Mouse (Mus musculus) neural tube, embryonic 14.5 days (tissue): Measurements from ENCODE around the gene Zfp655. TPM values are rescaled to one million over a fixed set of nuclear protein-coding genes. Genes with fewer than 3 reads are reported as not detected.
"Not testable (repeated sequence)": the region's sequence is repeated elsewhere in the genome, so short reads cannot be mapped to it uniquely, and the experiment has no call there.

Source experiments
- ATAC-seq: fragments of 200-750 bp; cut with Nextera tagmentation; 2 replicates; pipeline ENCODE4 v1.8.0; 2017; ENCODE audit warnings: low read depth, mild to moderate bottlenecking, moderate TSS enrichment, moderate library complexity
- H3K27ac ChIP-seq: fragments of 300-500 bp; sonication (generic); 2 replicates; pipeline ENCODE4 v1.5.1; 2014; ENCODE audit warnings: low read depth, mild to moderate bottlenecking, control low read depth, low read length, moderate library complexity, mixed read lengths
- H3K27me3 ChIP-seq: fragments of 300-500 bp; sonication (generic); 2 replicates; pipeline ENCODE4 v1.6.1; 2014; ENCODE audit warnings: low read length; ENCODE audit not compliant: control insufficient read depth, insufficient read depth
- H3K36me3 ChIP-seq: fragments of 300-500 bp; sonication (generic); 2 replicates; pipeline ENCODE4 v1.6.1; 2014; ENCODE audit warnings: low read length, mixed read lengths; ENCODE audit not compliant: control insufficient read depth, insufficient read depth
- H3K4me1 ChIP-seq: fragments of 300-500 bp; sonication (generic); 2 replicates; pipeline ENCODE4 v1.6.1; 2014; ENCODE audit warnings: low read length; ENCODE audit not compliant: control insufficient read depth, insufficient read depth
- H3K4me2 ChIP-seq: fragments of 300-500 bp; sonication (generic); 2 replicates; pipeline ENCODE4 v1.6.1; 2014; ENCODE audit warnings: mild to moderate bottlenecking, low read depth, low read length, control low read depth
- H3K4me3 ChIP-seq: fragments of 300-500 bp; sonication (generic); 2 replicates; pipeline ENCODE4 v1.5.1; 2014; ENCODE audit warnings: low read depth, low read length, control low read depth, mixed read lengths
- H3K9ac ChIP-seq: fragments of 300-500 bp; sonication (generic); replicated peaks from 2 replicates; pipeline ENCODE4 v1.6.1; 2014; ENCODE audit warnings: low read depth, mild to moderate bottlenecking, control low read depth, low read length, mixed read lengths
- H3K9me3 ChIP-seq: fragments of 300-500 bp; sonication (generic); 2 replicates; pipeline ENCODE4 v1.6.1; 2016; ENCODE audit warnings: low read length; ENCODE audit not compliant: control insufficient read depth
- WGBS: fragments of 180-500 bp; shearing (Covaris S2); extraction: QIAGEN DNeasy Blood & Tissue Kit; methylation state at CpG from one replicate; pipeline ENCODE4 v1.1.7; 2014; 5-methylcytosine and 5-hydroxymethylcytosine counted together
- polyA plus RNA-seq: library from polyadenylated mRNA; unstranded; fragments of >200 nt; fragmentation: Nextera tagmentation; extraction: Ambion mirVana; gene quantifications from 2 replicates; pipeline ENCODE4 v1.2.1, GENCODE M21; 2014

The Zfp655 gene
- polyA plus RNA-seq, 1 experiment from 2014 or later: 44.3 TPM

GRCm38 (mm10) chr5:145202446-145202845, 29.1 kb upstream of the Zfp655 start:
- ATAC-seq: no peak
- Histone ChIP-seq H3K4me1 (peaks cover 19% of the 10 kb centered on the region), H3K27me3 (no peaks in the 10 kb centered on the region), H3K4me3 (no peak overlapping the region), H3K27ac (no peak overlapping the region), H3K4me2 (no peak overlapping the region), H3K36me3 (no peaks in the 10 kb centered on the region), H3K9ac (no peak overlapping the region), H3K9me3 (no peaks in the 10 kb centered on the region)
- 56% methylated on average over 3 of the region's 3 CpGs for WGBS

DNA sequence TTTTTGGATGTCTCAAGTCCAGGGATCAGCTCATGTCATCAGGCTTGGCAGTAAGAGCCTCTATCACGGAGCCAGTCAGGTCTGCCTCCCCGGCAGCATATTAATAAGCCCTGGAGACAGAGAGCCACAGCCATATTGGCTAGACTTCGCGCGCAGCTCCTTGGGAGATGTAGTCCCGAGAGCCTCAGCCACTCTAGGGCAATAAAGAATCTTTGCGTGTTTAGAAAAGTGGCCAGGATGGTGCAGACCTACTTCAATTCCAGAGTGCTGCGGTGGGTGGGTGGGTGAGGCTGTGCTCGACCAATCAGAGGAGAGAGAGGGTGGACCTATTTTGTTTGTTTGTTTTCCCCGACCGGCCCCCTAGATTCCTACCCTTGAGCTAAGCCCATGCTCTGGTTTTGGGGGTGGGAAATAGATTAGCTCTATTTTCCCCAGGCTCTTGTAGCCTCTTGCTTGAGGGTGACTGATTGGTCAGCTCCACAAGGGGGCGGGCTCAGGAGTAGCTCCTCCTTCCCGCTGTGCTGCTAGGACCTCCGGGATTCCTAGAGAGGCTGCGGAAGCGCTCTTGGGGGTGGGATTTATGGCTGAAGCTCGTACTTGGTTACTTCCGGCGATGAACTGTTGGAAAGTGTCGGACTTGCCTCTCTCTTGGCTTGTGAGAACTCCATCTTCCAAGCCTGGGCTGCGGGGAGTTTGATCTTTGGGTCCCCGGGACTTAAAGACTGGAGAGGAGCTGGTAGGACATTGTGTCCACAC, 27.4 kb upstream of the Zfp655 start, which contains the start of gene Zkscan5:
Zkscan5 (plus strand) TSS at position 627 of the 756 bp plus-strand sequence.
- no peaks in the 10 kb centered on the region for H3K36me3 ChIP-seq
- H3K4me3 ChIP-seq: peak within 1 kb of the TSS; percentile 39
- H3K9me3 ChIP-seq: no peaks in the 10 kb centered on the region
- peak within 1 kb of the TSS; percentile 80 for H3K27ac ChIP-seq
- peaks cover 19% of the 10 kb centered on the region for H3K4me1 ChIP-seq
- no peaks in the 10 kb centered on the region for H3K27me3 ChIP-seq
- no peak within 1 kb of the TSS for H3K9ac ChIP-seq
- WGBS: under 1% methylated on average over 22 of the region's 22 CpGs
- peak within 1 kb of the TSS; percentile 45 for H3K4me2 ChIP-seq
- peak; percentile 94 for ATAC-seq

DNA sequence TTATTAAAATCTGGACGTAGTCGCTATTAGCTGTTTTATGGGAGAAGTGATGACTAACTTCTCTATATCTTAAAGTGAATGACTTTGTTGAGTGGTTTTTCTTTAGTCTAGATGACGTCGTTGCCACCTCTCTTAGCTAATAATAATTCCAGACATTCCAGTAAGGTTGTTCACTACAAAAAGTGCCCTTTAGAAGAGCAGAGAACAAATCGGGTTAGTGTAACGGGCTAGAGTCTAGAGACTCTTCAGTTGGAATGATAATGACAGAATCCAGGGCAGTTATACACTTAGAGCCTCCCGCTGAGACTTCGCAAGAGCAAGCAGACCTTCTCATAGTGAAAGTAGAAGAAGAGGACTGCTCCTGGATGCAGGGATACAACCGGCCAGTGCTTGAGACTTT, 26.5 kb upstream of the Zfp655 start:
- Histone ChIP-seq H3K4me3 (peak overlapping the region; percentile 39), H3K9ac (no peak overlapping the region), H3K4me2 (peak overlapping the region; percentile 45), H3K27ac (no peak overlapping the region), H3K36me3 (no peaks in the 10 kb centered on the region), H3K9me3 (no peaks in the 10 kb centered on the region), H3K27me3 (no peaks in the 10 kb centered on the region), H3K4me1 (peaks cover 19% of the 10 kb centered on the region)
- WGBS: 24% methylated on average over 9 of the region's 9 CpGs
- ATAC-seq: no peak

GRCm38 (mm10) chr5:145207385-145207784, 24.1 kb upstream of the Zfp655 start:
- Histone ChIP-seq H3K9ac (no peak overlapping the region), H3K4me1 (peaks cover 9% of the 10 kb centered on the region; the same call in 1 of the 2 replicates), H3K27ac (no peak overlapping the region), H3K27me3 (no peaks in the 10 kb centered on the region), H3K4me3 (no peak overlapping the region), H3K36me3 (no peaks in the 10 kb centered on the region), H3K4me2 (no peak overlapping the region), H3K9me3 (no peaks in the 10 kb centered on the region)
- ATAC-seq: no peak
- WGBS: 97% methylated on average over 6 of the region's 6 CpGs

DNA sequence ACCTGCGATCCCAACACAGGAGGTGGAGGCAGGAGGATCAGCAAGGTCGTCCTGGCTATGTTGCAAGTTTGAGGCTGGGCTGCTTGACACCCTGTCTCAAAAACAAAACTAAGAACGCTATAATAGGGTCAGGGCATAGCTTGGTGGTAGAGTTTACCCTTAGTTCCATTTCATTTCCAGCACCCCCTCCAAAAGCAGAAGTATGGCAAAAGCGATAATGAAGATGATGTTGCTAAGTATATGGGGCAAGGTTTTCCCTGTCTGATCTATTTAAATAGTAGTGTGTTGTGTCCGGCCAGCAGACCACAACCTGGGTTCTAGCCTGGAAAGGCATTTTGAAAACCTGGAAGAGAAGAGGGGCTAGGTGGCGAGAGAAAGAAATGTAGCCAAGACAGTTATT, 23.6 kb upstream of the Zfp655 start:
- no peak overlapping the region for H3K27ac ChIP-seq
- peaks cover 9% of the 10 kb centered on the region; the same call in 1 of the 2 replicates for H3K4me1 ChIP-seq
- no peak for ATAC-seq
- no peak overlapping the region for H3K4me3 ChIP-seq
- no peak overlapping the region for H3K9ac ChIP-seq
- no peaks in the 10 kb centered on the region for H3K36me3 ChIP-seq
- no peak overlapping the region for H3K4me2 ChIP-seq
- 89% methylated on average over 6 of the region's 6 CpGs for WGBS
- no peaks in the 10 kb centered on the region for H3K27me3 ChIP-seq
- no peaks in the 10 kb centered on the region for H3K9me3 ChIP-seq

DNA sequence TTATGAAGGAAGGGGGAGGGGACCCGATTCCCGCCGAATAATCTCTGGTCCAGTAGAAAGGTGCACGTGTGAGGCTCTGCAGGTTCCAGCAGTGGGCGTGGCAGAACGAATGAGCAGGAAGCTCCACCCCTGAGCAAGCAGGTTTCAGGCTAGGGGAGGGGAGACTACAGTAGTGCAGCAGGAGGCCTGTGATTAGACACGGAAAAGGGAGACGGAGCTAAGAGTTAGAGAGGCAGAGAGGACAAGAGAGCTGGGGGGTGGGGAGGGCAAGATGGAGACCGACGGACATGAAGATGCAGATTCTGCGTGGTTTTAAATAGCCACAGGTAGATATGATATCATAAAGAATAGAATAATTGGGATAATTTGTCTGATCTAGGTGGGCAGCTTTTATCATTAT, 23.1 kb upstream of the Zfp655 start:
- H3K36me3 ChIP-seq, H3K9ac ChIP-seq, H3K4me1 ChIP-seq, ATAC-seq, H3K27ac ChIP-seq, H3K27me3 ChIP-seq, H3K4me2 ChIP-seq, H3K9me3 ChIP-seq, H3K4me3 ChIP-seq: not testable (repeated sequence)
- WGBS: 42% methylated on average over 11 of the region's 11 CpGs

GRCm38 (mm10) chr5:145211340-145211739, 20.2 kb upstream of the Zfp655 start:
- no peaks in the 10 kb centered on the region for H3K9me3 ChIP-seq
- no peak overlapping the region for H3K4me3 ChIP-seq
- H3K4me2 ChIP-seq: no peak overlapping the region
- no peak for ATAC-seq
- no peak overlapping the region for H3K27ac ChIP-seq
- no peaks in the 10 kb centered on the region for H3K27me3 ChIP-seq
- no peaks in the 10 kb centered on the region for H3K4me1 ChIP-seq
- H3K9ac ChIP-seq: no peak overlapping the region
- WGBS: 96% methylated on average over 4 of the region's 4 CpGs
- no peaks in the 10 kb centered on the region for H3K36me3 ChIP-seq

GRCm38 (mm10) chr5:145212216-145212615, 19.3 kb upstream of the Zfp655 start:
- Histone ChIP-seq H3K9ac (no peak overlapping the region), H3K27ac (no peak overlapping the region), H3K36me3 (no peaks in the 10 kb centered on the region), H3K27me3 (no peaks in the 10 kb centered on the region), H3K4me3 (no peak overlapping the region), H3K4me2 (no peak overlapping the region), H3K4me1 (no peaks in the 10 kb centered on the region), H3K9me3 (no peaks in the 10 kb centered on the region)
- no peak for ATAC-seq
- 97% methylated on average over 4 of the region's 4 CpGs for WGBS

GRCm38 (mm10) chr5:145213505-145213904, 18.0 kb upstream of the Zfp655 start:
- no peak overlapping the region for H3K27ac ChIP-seq
- no peaks in the 10 kb centered on the region for H3K36me3 ChIP-seq
- no peak overlapping the region for H3K4me2 ChIP-seq
- no peaks in the 10 kb centered on the region for H3K9me3 ChIP-seq
- H3K4me3 ChIP-seq: no peak overlapping the region
- WGBS: 91% methylated on average over 3 of the region's 3 CpGs
- ATAC-seq: no peak
- no peaks in the 10 kb centered on the region for H3K27me3 ChIP-seq
- no peaks in the 10 kb centered on the region for H3K4me1 ChIP-seq
- no peak overlapping the region for H3K9ac ChIP-seq
